18 mouse cellular contexts compared by ENCODE assay signal in the genomic region with DNA sequence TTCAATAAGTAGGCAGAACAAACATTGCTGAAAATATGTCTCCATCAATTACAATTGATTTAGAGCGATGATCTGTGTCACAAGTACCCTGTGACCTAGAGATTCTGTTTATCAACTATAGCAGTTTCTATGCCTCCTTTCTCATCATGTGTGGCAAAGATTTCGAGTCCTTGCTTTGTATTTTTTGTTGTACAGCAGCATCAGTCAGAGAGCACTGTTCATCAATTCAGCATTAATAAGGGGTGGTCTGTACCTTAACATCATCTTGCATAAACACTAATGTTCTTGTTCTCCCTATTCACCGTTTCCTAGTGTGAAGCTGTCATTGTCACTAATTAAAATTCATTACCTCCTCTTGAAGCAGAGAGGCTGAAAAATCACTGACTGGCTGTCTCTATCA.
"Had no signal": no experiment of that assay in that cellular context is flagged by ENCODE, and none has a peak within 500 bp of the region (broad histone marks: within the 10 kb centered on the region; RNA-seq: fewer than 3 reads in every experiment).

No protein-coding gene starts in this region.

- H3K9ac ChIP-seq: liver, embryonic 13.5 days; liver, embryonic 15.5 days; liver, postnatal 0 days; lung, embryonic 15.5 days; midbrain, embryonic 13.5 days; neural tube, embryonic 12.5 days; stomach, embryonic 15.5 days had no signal

- H3K36me3 ChIP-seq: liver, embryonic 13.5 days; liver, embryonic 15.5 days; lung, embryonic 15.5 days; midbrain, embryonic 13.5 days; neural tube, embryonic 12.5 days; stomach, embryonic 15.5 days had no signal

- H3K4me3 ChIP-seq: liver, embryonic 13.5 days; liver, embryonic 15.5 days; lung, embryonic 15.5 days; megakaryocyte, embryonic 14.5 days; midbrain, embryonic 13.5 days; neural tube, embryonic 12.5 days; stomach, embryonic 15.5 days had no signal

- H3K9me3 ChIP-seq: liver, embryonic 13.5 days; liver, embryonic 15.5 days; lung, embryonic 15.5 days; midbrain, embryonic 13.5 days; neural tube, embryonic 12.5 days; stomach, embryonic 15.5 days had no signal

- H3K27me3 ChIP-seq: liver, embryonic 13.5 days; liver, embryonic 15.5 days; lung, embryonic 15.5 days; megakaryocyte, embryonic 14.5 days; midbrain, embryonic 13.5 days; neural tube, embryonic 12.5 days; stomach, embryonic 15.5 days had no signal

- ATAC-seq: liver, postnatal 0 days; lung, postnatal 0 days; midbrain, embryonic 13.5 days had no signal

- H3K27ac ChIP-seq: liver, embryonic 13.5 days; liver, embryonic 15.5 days; lung, embryonic 15.5 days; macrophage; midbrain, embryonic 13.5 days; neural tube, embryonic 12.5 days; stomach, embryonic 15.5 days; stomach, postnatal 0 days had no signal

- H3K4me1 ChIP-seq: liver, embryonic 13.5 days; liver, embryonic 15.5 days; lung, embryonic 15.5 days; megakaryocyte, embryonic 14.5 days; neural tube, embryonic 12.5 days; stomach, embryonic 15.5 days had no signal

- DNase-seq: liver, embryonic 13.5 days; liver, postnatal 0 days; lung, adult 2 months; lung, postnatal 14 days; lung, postnatal 36 days; right cerebral cortex, postnatal 14 days; thymus, adult 2 months; thymus, postnatal 36 days had no signal

- H3K4me2 ChIP-seq: liver, embryonic 11.5 days; liver, embryonic 13.5 days; liver, embryonic 15.5 days; lung, embryonic 15.5 days; midbrain, embryonic 13.5 days; neural tube, embryonic 12.5 days; stomach, embryonic 15.5 days had no signal
